Mouse (Mus musculus): ENCODE measurements around the gene Tarbp2.
A peak's percentile ranks its signal among the peaks of the same experiment; 100 is the strongest.

Gene Tarbp2

GRCm38 (mm10) chr15:102526111-102527002 lies 8.4 kb downstream of the Tarbp2 start:
- no peak for DNase-seq (ENCODE audit: low spot score)

- no peak for DNase-seq (ENCODE audit: low spot score)
Measured at GRCm38 (mm10) chr15:102527936-102528335, 9.9 kb downstream of the Tarbp2 start.

GRCm38 (mm10) chr15:102528396-102528795 lies 10.4 kb downstream of the Tarbp2 start:
- DNase-seq (ENCODE audit: low spot score): no peak

DNA sequence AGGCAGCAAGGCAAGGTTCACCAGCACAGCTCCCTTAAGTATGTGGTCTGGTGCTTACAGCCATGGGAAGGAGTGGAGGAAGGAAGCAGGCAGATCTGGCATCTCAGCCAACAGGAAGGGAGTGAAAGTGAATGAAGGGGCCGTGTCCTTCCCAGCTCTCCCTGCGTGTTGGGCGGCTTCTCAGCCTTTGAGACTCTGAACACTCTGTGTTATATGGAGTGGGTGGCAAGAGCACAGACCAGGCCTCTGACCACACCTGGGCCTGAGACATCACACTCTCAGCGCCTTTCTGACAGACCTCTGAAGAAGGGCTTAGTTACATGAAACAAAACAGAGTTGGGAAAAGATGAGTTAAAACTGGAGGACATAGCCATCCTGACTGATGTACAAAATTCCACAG lies 12.6 kb downstream of the Tarbp2 start:
- DNase-seq (ENCODE audit: low spot score): no peak

- DNase-seq (ENCODE audit: low spot score): no peak
Measured at GRCm38 (mm10) chr15:102531586-102531985, 13.6 kb downstream of the Tarbp2 start.

DNA sequence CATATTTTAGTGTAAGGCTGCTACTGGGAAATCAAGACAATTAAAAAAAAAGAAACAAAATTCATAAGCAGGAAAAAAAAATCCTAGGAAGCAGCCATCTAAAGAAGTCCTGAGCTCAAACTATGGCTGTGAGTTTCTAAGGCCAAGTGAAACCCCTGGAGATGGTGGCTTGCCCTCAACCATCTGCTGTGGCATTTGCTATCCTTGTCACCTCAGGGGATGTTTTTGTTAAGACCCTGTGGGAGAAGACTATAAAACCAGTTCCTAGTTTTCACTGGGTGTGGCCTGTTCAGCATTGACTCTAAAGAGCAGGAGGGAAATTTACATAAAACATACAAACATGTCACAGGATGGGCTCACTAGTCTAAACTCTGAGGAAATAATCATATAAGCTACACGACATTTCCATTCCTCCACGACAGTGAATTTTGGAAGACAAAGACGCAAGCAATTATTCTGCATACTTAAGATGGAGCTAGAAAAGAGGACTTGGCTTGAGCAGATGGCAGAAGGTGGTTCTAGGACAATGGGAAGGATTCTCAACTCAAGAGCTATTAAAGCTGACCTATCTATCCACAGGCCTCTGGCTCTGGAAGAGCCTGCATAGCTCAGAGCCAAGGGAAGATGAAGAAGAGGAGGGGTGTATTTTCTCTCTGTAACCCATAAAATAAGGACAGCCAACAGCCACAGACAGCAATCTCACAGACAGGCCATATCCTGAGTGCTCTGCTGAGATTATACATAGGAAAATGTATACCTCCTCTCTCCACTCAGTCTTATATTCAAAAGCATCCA lies 14.3 kb downstream of the Tarbp2 start:
- no peak for DNase-seq (ENCODE audit: low spot score)

DNA sequence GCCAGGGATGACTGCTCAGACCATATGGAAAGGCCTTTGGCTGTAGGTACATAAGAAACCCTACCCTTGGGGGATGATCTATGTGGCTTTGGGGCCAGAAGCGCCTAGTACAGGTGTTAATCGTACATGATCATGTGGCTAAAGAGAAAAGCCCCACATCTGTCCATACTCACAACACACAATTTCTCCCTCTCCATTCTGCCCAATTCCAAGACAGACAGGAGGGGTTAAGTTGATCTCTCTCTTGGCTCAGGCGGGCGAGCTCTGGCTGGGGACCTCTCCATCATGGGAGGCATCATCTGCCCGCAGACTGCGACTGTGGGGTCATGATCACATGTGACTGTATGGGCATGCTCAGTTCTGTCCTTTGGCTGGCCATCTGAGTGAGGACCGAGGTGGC lies 15.9 kb downstream of the Tarbp2 start:
- no peak for DNase-seq (ENCODE audit: low spot score)

DNA sequence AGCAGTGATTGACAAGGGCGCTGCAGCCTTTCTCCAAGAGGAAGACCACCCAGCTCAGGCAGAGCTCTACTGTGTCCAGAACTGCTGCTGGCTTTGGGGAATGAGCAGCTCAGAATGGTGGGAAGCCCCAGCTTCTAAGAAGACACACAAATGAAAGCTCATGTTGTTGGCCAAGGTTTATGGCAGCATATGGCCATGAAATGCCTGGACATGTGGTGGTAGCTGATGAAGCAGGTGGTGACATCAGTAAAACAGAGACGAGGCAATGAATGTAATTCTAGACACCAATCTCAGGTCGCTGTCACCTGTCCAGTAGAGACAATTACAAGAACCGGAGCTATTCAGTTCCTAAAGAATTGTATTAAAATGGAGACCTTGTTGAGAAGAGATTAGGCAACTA lies 26.8 kb downstream of the Tarbp2 start:
- peak; percentile 33 for DNase-seq (ENCODE audit: low spot score)

- DNase-seq (ENCODE audit: low spot score): no peak
Measured at GRCm38 (mm10) chr15:102546246-102546645, 28.3 kb downstream of the Tarbp2 start.

- peak; percentile 91 for DNase-seq (ENCODE audit: low spot score)
Measured at GRCm38 (mm10) chr15:102546677-102547427, 28.9 kb downstream of the Tarbp2 start.

GRCm38 (mm10) chr15:102547478-102547877 lies 29.5 kb downstream of the Tarbp2 start:
- no peak for DNase-seq (ENCODE audit: low spot score)

DNA sequence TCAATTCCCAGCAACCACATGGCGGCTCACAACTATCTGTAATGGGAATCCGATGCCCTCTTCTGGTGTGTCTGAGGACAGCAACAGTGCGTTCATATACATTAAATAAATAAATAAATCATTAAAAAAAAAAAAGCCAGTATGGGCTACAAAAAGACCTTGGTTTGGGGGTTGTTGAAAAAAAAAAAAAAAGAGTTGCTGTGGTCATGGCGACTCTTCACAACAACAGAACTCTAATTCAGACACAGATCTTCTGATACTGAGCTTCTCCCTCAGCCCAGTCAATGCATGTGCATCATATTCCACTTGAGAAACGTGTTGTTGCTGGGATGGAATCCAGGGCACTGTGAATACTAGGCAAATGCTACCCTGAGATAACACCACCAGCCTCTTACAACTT lies 34.6 kb downstream of the Tarbp2 start:
- DNase-seq (ENCODE audit: low spot score): no peak

GRCm38 (mm10) chr15:102555581-102555980 lies 37.6 kb downstream of the Tarbp2 start:
- DNase-seq (ENCODE audit: low spot score): no peak

GRCm38 (mm10) chr15:102557580-102557979 lies 39.6 kb downstream of the Tarbp2 start:
- DNase-seq (ENCODE audit: low spot score): no peak

DNA sequence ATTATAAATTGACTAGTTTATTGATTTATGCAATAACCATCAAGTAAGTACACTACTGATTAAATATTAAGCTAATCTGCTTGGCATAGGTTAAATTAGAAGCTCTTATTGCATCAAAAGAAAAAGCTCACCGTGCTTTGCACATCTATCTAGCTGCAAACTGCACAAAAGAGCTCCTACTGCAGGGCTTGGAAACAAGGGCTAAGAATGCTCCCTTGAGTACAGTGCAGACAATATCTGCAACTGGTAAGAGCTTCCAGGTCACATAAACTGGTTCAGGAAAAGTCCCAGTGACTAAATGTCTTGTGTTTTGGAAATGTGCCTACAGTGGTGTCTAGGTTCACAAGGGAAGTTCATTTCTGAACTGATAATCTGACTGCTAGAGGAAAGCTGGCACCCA lies 44.5 kb downstream of the Tarbp2 start:
- no peak for DNase-seq (ENCODE audit: low spot score)

- no peak for DNase-seq (ENCODE audit: low spot score)
Measured at GRCm38 (mm10) chr15:102563061-102563460, 45.1 kb downstream of the Tarbp2 start.

DNA sequence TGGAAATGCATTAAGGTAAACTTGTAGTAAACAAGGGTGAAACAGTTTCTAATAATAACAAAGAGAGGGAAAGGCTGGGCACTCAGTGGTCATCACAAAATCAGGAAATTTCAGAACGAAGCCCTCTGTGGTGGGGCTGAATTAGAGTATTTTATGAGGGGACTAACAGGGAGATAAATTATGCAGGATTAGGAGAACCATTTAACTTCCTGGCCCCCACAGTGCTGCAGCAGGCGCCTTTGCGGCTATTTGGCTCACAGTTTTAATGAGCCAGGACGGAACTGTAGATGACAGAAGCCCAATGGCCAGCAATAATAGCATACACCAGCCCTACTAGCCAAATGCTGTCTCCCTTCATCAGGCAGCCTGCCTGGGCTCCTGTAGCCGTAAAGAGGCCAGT lies 45.7 kb downstream of the Tarbp2 start:
- no peak for DNase-seq (ENCODE audit: low spot score)

DNA sequence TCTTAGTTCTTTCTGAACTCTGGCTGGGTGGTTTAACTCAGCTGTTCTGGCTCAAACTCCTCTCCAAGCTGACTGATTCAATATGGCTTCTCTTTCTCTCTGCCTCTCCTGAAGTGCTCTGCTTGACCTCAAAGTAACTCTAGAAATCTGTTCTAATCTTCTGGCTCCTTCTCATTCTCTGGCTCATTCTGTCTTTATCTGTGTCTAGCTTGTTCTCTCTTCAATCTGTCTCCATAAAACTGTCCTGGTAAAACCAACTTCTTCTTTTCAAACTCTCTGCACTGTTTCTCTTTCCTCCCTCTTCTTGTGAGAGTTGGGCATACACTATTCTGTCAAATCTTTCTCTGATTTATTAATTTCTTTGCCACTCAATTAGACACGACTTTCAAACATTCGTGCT lies 49.9 kb downstream of the Tarbp2 start:
- DNase-seq (ENCODE audit: low spot score): no peak

DNA sequence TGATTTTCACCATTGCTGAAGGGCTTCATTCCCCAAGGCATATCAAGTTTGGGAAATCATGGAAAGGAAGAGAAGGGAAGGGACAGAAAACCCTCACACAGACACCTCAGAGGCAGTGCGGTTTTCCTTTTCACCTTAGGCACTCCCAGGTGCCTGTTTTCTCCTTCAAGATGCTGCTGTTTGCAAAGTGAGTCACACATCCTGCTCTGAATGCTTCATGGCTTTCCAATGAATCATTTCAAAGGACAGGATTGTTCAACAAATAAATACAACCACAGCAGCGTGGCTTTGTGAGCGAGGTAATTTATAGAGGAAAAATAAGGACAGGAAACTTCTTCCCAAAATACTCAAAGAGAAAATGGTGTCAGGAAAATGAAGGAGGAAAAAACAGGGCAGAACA lies 54.1 kb downstream of the Tarbp2 start:
- DNase-seq (ENCODE audit: low spot score): no peak
